In the genomic region with DNA sequence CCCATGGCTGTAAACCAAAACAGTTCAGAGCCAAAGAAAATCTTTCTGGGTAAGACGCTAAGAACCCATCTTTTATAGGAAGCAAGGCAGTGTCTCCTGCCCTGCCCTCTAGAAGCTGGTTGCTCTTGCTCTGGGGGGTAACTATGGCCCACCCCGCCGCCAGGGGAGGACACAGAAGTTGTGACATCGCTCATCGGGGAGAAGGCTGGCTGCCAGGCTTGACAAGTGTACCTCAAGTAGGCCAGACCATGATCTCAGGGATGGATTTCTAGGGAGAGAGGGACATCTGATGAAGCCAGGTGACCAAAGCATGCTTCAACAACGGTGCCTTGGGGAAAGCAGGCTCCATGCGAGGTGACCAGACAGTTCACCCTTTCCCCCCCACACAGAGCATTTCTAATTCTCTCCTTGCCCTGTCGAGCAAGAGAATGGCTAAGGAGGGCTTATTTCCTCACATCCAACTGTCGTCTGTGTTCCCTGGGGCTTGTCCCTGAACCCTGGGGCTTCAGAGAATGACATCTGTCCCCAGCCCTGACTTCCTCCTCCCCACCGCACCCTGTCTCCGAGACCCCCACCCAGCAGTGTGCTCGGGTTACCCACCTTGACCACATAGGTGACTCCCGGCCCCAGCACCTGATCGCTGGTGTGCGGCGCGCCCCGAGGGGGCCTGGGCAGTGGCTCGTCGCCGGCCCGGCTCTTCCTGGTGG, we compare ENCODE assay signal across 8 mouse cellular contexts. TPM values are rescaled to one million over a fixed set of nuclear protein-coding genes. Genes with fewer than 3 reads are reported as not detected.
DNase-seq lines count a peak whose midpoint lies in the region; ATAC-seq and TF ChIP-seq lines count a peak whose summit lies in the region.

No protein-coding gene starts in this region.

- H3K27ac ChIP-seq in kidney, postnatal 0 days: no peak overlapping the region
- H3K27ac ChIP-seq in embryonic facial prominence, embryonic 12.5 days: no peak overlapping the region
- no peak overlapping the region for H3K27ac ChIP-seq in intestine, embryonic 16.5 days (ENCODE audit: low read length)
- H3K27ac ChIP-seq in neural tube, embryonic 15.5 days (replicated peaks): no peak overlapping the region

- no peak for DNase-seq in kidney, postnatal 0 days (ENCODE audit: low spot score)
- DNase-seq in kidney, postnatal 36 days: no peak
- no peak for DNase-seq in layer of hippocampus, postnatal 14 days (ENCODE audit: low spot score in 2 of 2)
- DNase-seq in adrenal gland, adult 18-20 months (ENCODE audit: low spot score in 2 of 2): no peak

- no peaks in the 10 kb centered on the region for H3K9me3 ChIP-seq in kidney, postnatal 0 days (replicated peaks; ENCODE audit: low read length)
- no peaks in the 10 kb centered on the region for H3K9me3 ChIP-seq in embryonic facial prominence, embryonic 12.5 days
- H3K9me3 ChIP-seq in intestine, embryonic 16.5 days (ENCODE audit: control insufficient read depth, low read length): no peaks in the 10 kb centered on the region
- H3K9me3 ChIP-seq in neural tube, embryonic 15.5 days (replicated peaks): no peaks in the 10 kb centered on the region

- peak overlapping the region; percentile 46; the same call in 1 of the 2 replicates for H3K9ac ChIP-seq in kidney, postnatal 0 days (ENCODE audit: low read depth, low read length)
- peak overlapping the region; percentile 60 for H3K9ac ChIP-seq in embryonic facial prominence, embryonic 12.5 days
- H3K9ac ChIP-seq in intestine, embryonic 16.5 days (ENCODE audit: low read depth, low read length): peak overlapping the region; percentile 55
- H3K9ac ChIP-seq in neural tube, embryonic 15.5 days (replicated peaks): peak overlapping the region; percentile 67

- H3K4me2 ChIP-seq in kidney, postnatal 0 days (ENCODE audit: low read length): peak overlapping the region; percentile 83
- peak overlapping the region; percentile 92 for H3K4me2 ChIP-seq in embryonic facial prominence, embryonic 12.5 days (replicated peaks)
- H3K4me2 ChIP-seq in intestine, embryonic 16.5 days (ENCODE audit: low read depth, low read length): peak overlapping the region; percentile 86
- H3K4me2 ChIP-seq in neural tube, embryonic 15.5 days: peak overlapping the region; percentile 98

- H3K4me1 ChIP-seq in kidney, postnatal 0 days (replicated peaks; ENCODE audit: insufficient read depth, low read length): peaks cover 11% of the 10 kb centered on the region
- H3K4me1 ChIP-seq in embryonic facial prominence, embryonic 12.5 days: peaks cover 21% of the 10 kb centered on the region
- H3K4me1 ChIP-seq in intestine, embryonic 16.5 days (ENCODE audit: control insufficient read depth, insufficient read depth, low read length): peaks cover 20% of the 10 kb centered on the region
- peaks cover 39% of the 10 kb centered on the region for H3K4me1 ChIP-seq in neural tube, embryonic 15.5 days

- peaks cover 41% of the 10 kb centered on the region for H3K27me3 ChIP-seq in kidney, postnatal 0 days (ENCODE audit: insufficient read depth, low read length)
- H3K27me3 ChIP-seq in embryonic facial prominence, embryonic 12.5 days: peaks cover 61% of the 10 kb centered on the region
- H3K27me3 ChIP-seq in intestine, embryonic 16.5 days (replicated peaks; ENCODE audit: control insufficient read depth, insufficient read depth, low read length): peaks cover 58% of the 10 kb centered on the region
- peaks cover 28% of the 10 kb centered on the region for H3K27me3 ChIP-seq in neural tube, embryonic 15.5 days (replicated peaks)

- H3K4me3 ChIP-seq in kidney, postnatal 0 days (replicated peaks; ENCODE audit: low read depth, low read length): peak overlapping the region; percentile 34
- peak overlapping the region; percentile 47 for H3K4me3 ChIP-seq in embryonic facial prominence, embryonic 12.5 days
- peak overlapping the region; percentile 52 for H3K4me3 ChIP-seq in intestine, embryonic 16.5 days (ENCODE audit: low read length)
- peak overlapping the region; percentile 62 for H3K4me3 ChIP-seq in neural tube, embryonic 15.5 days (replicated peaks)

- 9% methylated on average over 22 of the region's 22 CpGs for WGBS in kidney, postnatal 0 days
- WGBS in embryonic facial prominence, embryonic 12.5 days: 8% methylated on average over 22 of the region's 22 CpGs
- 14% methylated on average over 22 of the region's 22 CpGs for WGBS in intestine, embryonic 16.5 days
- WGBS in neural tube, embryonic 15.5 days: 6% methylated on average over 22 of the region's 22 CpGs

- no peak; the same call in 1 of the 2 replicates for ATAC-seq in kidney, postnatal 0 days (replicated peaks; ENCODE audit: low FRiP score, low read depth)
- no peak for ATAC-seq in embryonic facial prominence, embryonic 12.5 days (ENCODE audit: insufficient number of reproducible peaks, insufficient read depth, low FRiP score, low TSS enrichment)
- ATAC-seq in intestine, embryonic 16.5 days: no peak
- ATAC-seq in neural tube, embryonic 15.5 days (ENCODE audit: low FRiP score): no peak
- no peak for ATAC-seq in erythroid progenitor cell, adult 5-6 weeks (replicated peaks; ENCODE audit: low FRiP score, poor library complexity, severe bottlenecking)

- TF ChIP-seq CTCF in kidney, postnatal 0 days (IDR thresholded peaks at IDR 0.05; ENCODE audit: low read depth): no peak

- no peaks in the 10 kb centered on the region for H3K36me3 ChIP-seq in kidney, postnatal 0 days (ENCODE audit: insufficient read depth, low read length)
- H3K36me3 ChIP-seq in embryonic facial prominence, embryonic 12.5 days: no peaks in the 10 kb centered on the region
- H3K36me3 ChIP-seq in intestine, embryonic 16.5 days (ENCODE audit: control insufficient read depth, insufficient read depth, low read length): no peaks in the 10 kb centered on the region
- H3K36me3 ChIP-seq in neural tube, embryonic 15.5 days: no peaks in the 10 kb centered on the region

RNA-seq across cellular contexts. Expression of a gene that starts 2.7 kb away (rescaled TPM):
- 0.34 TPM in 2 replicates for polyA plus RNA-seq in kidney, postnatal 0 days (2015; fragmentation: Nextera tagmentation; extraction: Ambion mirVana)
- polyA plus RNA-seq in embryonic facial prominence, embryonic 12.5 days (2016; fragmentation: Nextera tagmentation; extraction: Ambion mirVana): 1.7 and 2.5 TPM in 2 replicates
- polyA plus RNA-seq in intestine, embryonic 16.5 days (2015; fragmentation: Nextera tagmentation; extraction: Ambion mirVana): 0.07 and 0.16 TPM in 2 replicates
- 7.0 and 7.5 TPM in 2 replicates for polyA plus RNA-seq in neural tube, embryonic 15.5 days (2015; fragmentation: Nextera tagmentation; extraction: Ambion mirVana)
- not detected in 2 replicates for total RNA-seq in erythroid progenitor cell, adult 5-6 weeks (2015; ENCODE audit: low replicate concordance)
- total RNA-seq in erythroid progenitor cell, adult 5-6 weeks (2017; ENCODE audit: low replicate concordance): not detected in 2 replicates
- 100 to 1,000 TPM; 179 to 203 TPM for total RNA-seq in layer of hippocampus, postnatal 14 days (2021)
- total RNA-seq in adrenal gland, adult 18-20 months (2021): 1 to 10 TPM in 1 of 2 experiments, under 1 TPM in 1; 0.83 to 1.3 TPM
